Comparison of ENCODE assay signal across 12 mouse cellular contexts in the genomic region with DNA sequence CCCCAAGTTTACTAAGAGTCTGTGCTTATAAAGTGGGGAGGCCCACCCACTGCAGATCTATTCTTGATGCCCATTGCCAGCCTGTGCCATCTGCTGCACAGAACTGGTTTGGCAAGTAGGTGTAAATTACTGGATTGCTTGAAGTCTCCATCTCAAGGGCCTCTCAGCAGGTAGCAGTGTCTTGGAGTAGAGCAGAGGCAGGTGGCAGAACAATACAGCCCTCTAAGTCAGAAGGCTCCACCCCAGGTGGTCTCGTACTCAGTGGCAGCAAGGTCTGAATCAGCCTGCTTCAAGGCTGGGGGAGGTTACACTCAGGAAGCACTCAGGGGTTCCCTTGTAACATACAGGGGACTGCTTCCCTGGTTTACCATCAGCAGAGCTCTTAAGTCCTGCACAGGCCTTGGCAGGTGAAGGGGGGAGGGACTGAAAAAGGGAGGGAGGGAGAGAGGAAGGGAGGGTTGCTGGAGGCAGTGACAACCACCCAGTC. TPM values are rescaled to one million over a fixed set of nuclear protein-coding genes. Genes with fewer than 3 reads are reported as not detected.
DNase-seq lines count a peak whose midpoint lies in the region; ATAC-seq and TF ChIP-seq lines count a peak whose summit lies in the region.
"Had no signal": no experiment of that assay in that cellular context is flagged by ENCODE, and none has a peak within 500 bp of the region (broad histone marks: within the 10 kb centered on the region; RNA-seq: fewer than 3 reads in every experiment).

No protein-coding gene starts in this region.

- no peaks in the 10 kb centered on the region for H3K9me3 ChIP-seq in lung, embryonic 14.5 days (ENCODE audit: low read depth, low read length)
- no peaks in the 10 kb centered on the region for H3K9me3 ChIP-seq in lung, postnatal 0 days (ENCODE audit: low read length)

- 44% methylated on average over 1 of the region's 1 CpGs for WGBS in lung, embryonic 14.5 days
- WGBS in lung, postnatal 0 days = 41% methylated on average over 1 of the region's 1 CpGs

- no peak for TF ChIP-seq EP300 in lung, postnatal 0 days (IDR thresholded peaks at IDR 0.05)

- H3K4me2 ChIP-seq in lung, embryonic 14.5 days = no peak overlapping the region
- no peak overlapping the region for H3K4me2 ChIP-seq in lung, postnatal 0 days (replicated peaks; ENCODE audit: low read depth, low read length)

- peak; percentile 52 for DNase-seq in cerebellum, adult 9-11 months
- no peak for DNase-seq in cerebellum, adult 8-10 months
- peak; percentile 59 for DNase-seq in lung, embryonic 14.5 days
- no peak for DNase-seq in lung, postnatal 14 days
- peak; percentile 71 for DNase-seq in lung, postnatal 0 days (ENCODE audit: low spot score)
- DNase-seq in thymus, postnatal 4 days = peak; percentile 47
- no peak for DNase-seq in heart, postnatal 14 days
- DNase-seq: gastrocnemius, postnatal 14 days; kidney, adult 9 months; spleen, adult 18-20 months had no signal

- H3K27me3 ChIP-seq in lung, embryonic 14.5 days (ENCODE audit: insufficient read depth, low read length) = no peaks in the 10 kb centered on the region
- no peaks in the 10 kb centered on the region for H3K27me3 ChIP-seq in lung, postnatal 0 days (replicated peaks; ENCODE audit: insufficient read depth, low read length)

- intact Hi-C loops in heart, postnatal 14 days (cut with DNase I) = no loop called here

- H3K4me3 ChIP-seq in lung, embryonic 14.5 days (ENCODE audit: low read depth, low read length) = no peak overlapping the region
- no peak overlapping the region for H3K4me3 ChIP-seq in lung, postnatal 0 days (ENCODE audit: low read depth, low read length)
- H3K4me3 ChIP-seq: left cerebral cortex, adult 2 months had no signal

- H3K4me1 ChIP-seq in lung, embryonic 14.5 days (ENCODE audit: insufficient read depth) = peaks cover 15% of the 10 kb centered on the region
- H3K4me1 ChIP-seq in lung, postnatal 0 days (ENCODE audit: insufficient read depth, low read depth, low read length) = peaks cover 14% of the 10 kb centered on the region

- ATAC-seq in lung, embryonic 14.5 days (ENCODE audit: insufficient read depth) = peak; percentile 50
- peak; percentile 34 for ATAC-seq in lung, postnatal 0 days
- ATAC-seq in megakaryocyte progenitor cell, adult 5-6 weeks (replicated peaks; ENCODE audit: poor library complexity) = no peak

- no peak overlapping the region for H3K9ac ChIP-seq in lung, embryonic 14.5 days
- H3K9ac ChIP-seq in lung, postnatal 0 days (replicated peaks; ENCODE audit: low read depth) = no peak overlapping the region

- H3K36me3 ChIP-seq in lung, embryonic 14.5 days (ENCODE audit: insufficient read depth) = peaks cover 13% of the 10 kb centered on the region
- H3K36me3 ChIP-seq in lung, postnatal 0 days (ENCODE audit: insufficient read depth, low read length) = peaks cover 9% of the 10 kb centered on the region

- H3K27ac ChIP-seq in lung, embryonic 14.5 days (ENCODE audit: low read depth) = peak overlapping the region; percentile 90
- H3K27ac ChIP-seq in lung, postnatal 0 days (ENCODE audit: low read length) = peak overlapping the region; percentile 20; the same call in 1 of the 2 replicates

- TF ChIP-seq CTCF in lung, embryonic 14.5 days (IDR thresholded peaks at IDR 0.05; ENCODE audit: low read depth) = no peak
- peak; percentile 14; the same call in 1 of the 2 replicates for TF ChIP-seq CTCF in lung, postnatal 0 days (IDR thresholded peaks at IDR 0.05)

RNA-seq across cellular contexts. Expression of gene Plcxd1, which starts 0.7 kb away (rescaled TPM):
- polyA plus RNA-seq in lung, embryonic 14.5 days (2014; fragmentation: Nextera tagmentation; extraction: Ambion mirVana) = 2.2 TPM in 2 replicates
- 1.1 TPM in 2 replicates for polyA plus RNA-seq in lung, postnatal 0 days (2015; fragmentation: Nextera tagmentation; extraction: Ambion mirVana)
- total RNA-seq in heart, postnatal 14 days (2021) = not detected
- not detected in 2 replicates for total RNA-seq in megakaryocyte progenitor cell, adult 5-6 weeks (2015)
- total RNA-seq in megakaryocyte progenitor cell, adult 5-6 weeks (2017) = 0.17 TPM in 1 of 2 replicates, not detected in the other
- total RNA-seq: gastrocnemius, postnatal 14 days had no signal

RNA-seq across cellular contexts. Expression of gene Gm35315, which starts 4.8 kb away (rescaled TPM):
- 1.9 and 2.2 TPM in 2 replicates for polyA plus RNA-seq in lung, embryonic 14.5 days (2014; fragmentation: Nextera tagmentation; extraction: Ambion mirVana)
- 0.23 and 0.26 TPM in 2 replicates for polyA plus RNA-seq in lung, postnatal 0 days (2015; fragmentation: Nextera tagmentation; extraction: Ambion mirVana)
- total RNA-seq in heart, postnatal 14 days (2021) = under 1 TPM in 1 of 2 experiments, not detected in 1; 0.07 TPM
- total RNA-seq in megakaryocyte progenitor cell, adult 5-6 weeks (2015) = 1.7 and 3.0 TPM in 2 replicates
- total RNA-seq in megakaryocyte progenitor cell, adult 5-6 weeks (2017) = 1.2 and 1.6 TPM in 2 replicates

RNA-seq across cellular contexts. Expression of gene Gtpbp6, which starts 9.0 kb away (rescaled TPM):
- polyA plus RNA-seq in lung, embryonic 14.5 days (2014; fragmentation: Nextera tagmentation; extraction: Ambion mirVana) = 26.2 and 29.8 TPM in 2 replicates
- 26.3 and 30.9 TPM in 2 replicates for polyA plus RNA-seq in lung, postnatal 0 days (2015; fragmentation: Nextera tagmentation; extraction: Ambion mirVana)
- 10 to 100 TPM; 27.0 to 29.8 TPM for total RNA-seq in heart, postnatal 14 days (2021)
- 12.0 and 12.7 TPM in 2 replicates for total RNA-seq in megakaryocyte progenitor cell, adult 5-6 weeks (2015)
- 17.3 and 19.8 TPM in 2 replicates for total RNA-seq in megakaryocyte progenitor cell, adult 5-6 weeks (2017)

RNA-seq across cellular contexts. Expression of gene Zfp605, which starts 10.9 kb away (rescaled TPM):
- polyA plus RNA-seq in lung, embryonic 14.5 days (2014; fragmentation: Nextera tagmentation; extraction: Ambion mirVana) = 3.3 and 3.8 TPM in 2 replicates
- polyA plus RNA-seq in lung, postnatal 0 days (2015; fragmentation: Nextera tagmentation; extraction: Ambion mirVana) = 2.6 and 3.0 TPM in 2 replicates
- 1 to 10 TPM; 2.9 to 3.0 TPM for total RNA-seq in heart, postnatal 14 days (2021)
- total RNA-seq in megakaryocyte progenitor cell, adult 5-6 weeks (2015) = 4.3 and 6.7 TPM in 2 replicates
- total RNA-seq in megakaryocyte progenitor cell, adult 5-6 weeks (2017) = 7.3 and 11.1 TPM in 2 replicates

RNA-seq across cellular contexts. Expression of gene Gm17655, which starts 26.7 kb away (rescaled TPM):
- 3.3 and 7.2 TPM in 2 replicates for polyA plus RNA-seq in lung, embryonic 14.5 days (2014; fragmentation: Nextera tagmentation; extraction: Ambion mirVana)
- 1.6 and 2.0 TPM in 2 replicates for polyA plus RNA-seq in lung, postnatal 0 days (2015; fragmentation: Nextera tagmentation; extraction: Ambion mirVana)
- 1 to 10 TPM; 2.9 to 3.6 TPM for total RNA-seq in heart, postnatal 14 days (2021)
- 4.1 and 7.2 TPM in 2 replicates for total RNA-seq in megakaryocyte progenitor cell, adult 5-6 weeks (2015)
- 6.0 and 29.3 TPM in 2 replicates for total RNA-seq in megakaryocyte progenitor cell, adult 5-6 weeks (2017)

Comparison
In these comparisons a context has a peak if more than half of its experiments do, and no peak if none do; other contexts are left out.
1. DNase-seq: peak in cerebellum, adult 9-11 months (single experiment), lung, embryonic 14.5 days (single experiment), lung, postnatal 0 days (single experiment) and thymus, postnatal 4 days (single experiment); none in cerebellum, adult 8-10 months (single experiment), lung, postnatal 14 days (single experiment) and heart, postnatal 14 days (0 of 2).